Mouse (Mus musculus) gastrocnemius, adult 18-20 months (tissue): ENCODE results near the gene Mgat4d. TPM values are rescaled to one million over a fixed set of nuclear protein-coding genes. Genes with fewer than 3 reads are reported as not detected.
"Not testable (repeated sequence)": the region's sequence is repeated elsewhere in the genome, so short reads cannot be mapped to it uniquely, and the experiment has no call there.

Experiments
- DNase-seq: peaks from one replicate; pipeline ENCODE4 v3.0.0; 2021; ENCODE audit warnings: low spot score
- long read RNA-seq, 2 experiments: library from polyadenylated mRNA; stranded (forward); transcript quantifications; one replicate each; pipeline ENCODE4 v2.0.0; 2021
- total RNA-seq, 2 experiments: library from RNA; stranded (reverse); gene quantifications; 2 replicates each; pipeline ENCODE4 v1.2.3; 2021

Gene Mgat4d
- total RNA-seq = not detected
- long read RNA-seq, experiment 1 = 0 reads
- long read RNA-seq, experiment 2 = 0 reads

- DNase-seq = no peak
Measured at GRCm38 (mm10) chr8:83348263-83348662, at the start of gene Mgat4d. TSS of gene Mgat4d (plus strand) at chr8:83348471.

GRCm38 (mm10) chr8:83300135-83300534 is 48.1 kb upstream of the Mgat4d start:
- DNase-seq = no peak

DNA sequence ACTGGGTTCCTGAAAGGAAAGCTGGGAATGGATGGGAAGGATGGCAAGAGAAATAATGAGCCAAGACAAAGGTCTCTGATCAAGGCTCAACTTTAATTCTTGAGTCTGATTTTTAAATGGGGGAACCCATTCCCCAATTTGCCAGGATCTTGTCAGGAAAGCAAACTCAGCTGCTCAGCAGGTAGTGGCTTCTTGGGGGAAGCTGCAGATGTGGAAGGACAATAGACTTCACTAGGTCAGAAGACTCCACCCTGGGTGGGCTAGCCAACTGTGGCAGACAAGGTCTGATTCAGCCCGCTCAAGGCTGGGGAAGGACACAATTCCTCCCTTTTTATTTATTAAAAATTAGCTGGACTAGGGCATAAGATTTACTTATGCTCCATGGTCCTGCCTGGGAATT is 43.3 kb upstream of the Mgat4d start:
- no peak for DNase-seq

GRCm38 (mm10) chr8:83309836-83310235 is 38.4 kb upstream of the Mgat4d start:
- no peak for DNase-seq

DNA sequence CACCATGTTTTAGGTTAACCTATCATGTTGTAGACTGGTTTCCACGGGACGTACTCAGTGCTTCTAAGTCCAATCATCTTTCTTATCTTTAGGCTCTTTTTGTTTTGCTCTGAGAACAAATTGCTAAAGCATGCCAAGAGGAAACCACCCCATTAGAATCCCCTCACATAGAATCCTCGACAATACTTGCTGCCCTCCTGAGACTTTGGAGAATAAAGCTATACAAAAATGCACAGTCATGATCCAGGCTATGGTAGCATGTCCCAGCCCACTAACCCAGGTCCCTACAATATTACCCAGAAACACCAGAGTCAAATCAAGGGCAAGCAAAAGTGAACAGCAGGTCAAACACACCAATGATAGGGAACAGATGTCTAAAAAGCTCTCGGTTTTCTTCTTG is 33.2 kb upstream of the Mgat4d start:
- DNase-seq = not testable (repeated sequence)

DNA sequence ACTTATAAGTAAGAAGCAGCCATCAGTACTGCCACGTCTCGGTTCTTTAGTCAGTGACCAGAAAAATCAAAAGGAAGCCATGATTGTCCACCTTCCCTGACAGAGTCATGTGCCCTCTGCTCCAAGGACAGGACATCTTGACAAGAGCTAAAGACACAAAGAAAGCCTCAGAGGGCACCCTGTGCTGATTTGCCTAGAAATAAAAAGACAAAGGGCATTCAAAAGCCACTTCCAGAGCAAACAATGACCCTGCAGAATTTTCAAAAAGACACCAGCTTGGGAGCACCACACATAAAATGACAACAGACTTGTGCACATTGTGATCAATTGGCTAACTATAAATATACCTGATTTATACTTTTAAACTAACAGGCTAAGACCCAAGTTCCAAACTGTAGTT is 32.6 kb upstream of the Mgat4d start:
- DNase-seq = no peak

DNA sequence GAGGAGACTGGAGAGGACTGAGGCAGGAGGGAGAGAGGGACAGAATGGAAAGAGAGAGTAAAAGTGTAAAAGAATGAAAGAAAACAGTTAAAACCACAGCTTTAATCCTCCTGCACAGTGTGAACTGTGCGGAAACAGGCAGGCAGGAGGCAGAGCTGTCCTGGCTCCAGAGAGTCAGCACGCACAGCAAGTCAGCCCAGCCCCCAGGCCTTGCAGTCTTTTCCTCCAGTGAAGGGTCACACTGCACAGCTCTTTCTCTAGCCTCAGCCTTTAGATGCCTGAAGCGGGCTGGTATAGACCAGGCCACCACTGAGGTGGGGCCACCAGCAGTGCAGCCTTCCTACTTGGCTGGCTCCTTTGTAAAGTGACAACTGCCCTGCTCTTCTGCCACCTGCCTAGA is 27.7 kb upstream of the Mgat4d start:
- no peak for DNase-seq

- no peak for DNase-seq
Measured at GRCm38 (mm10) chr8:83322374-83322773, 25.9 kb upstream of the Mgat4d start.

- no peak for DNase-seq
Measured at GRCm38 (mm10) chr8:83323056-83323455, 25.2 kb upstream of the Mgat4d start.

- no peak for DNase-seq
Measured at GRCm38 (mm10) chr8:83327889-83328288, 20.4 kb upstream of the Mgat4d start.

GRCm38 (mm10) chr8:83331567-83331898 is 16.7 kb upstream of the Mgat4d start:
- DNase-seq = no peak

- peak; percentile 96 for DNase-seq
Measured at GRCm38 (mm10) chr8:83331899-83332697, 16.2 kb upstream of the Mgat4d start, which contains the start of gene Elmod2. TSS of gene Elmod2 (minus strand) at chr8:83332486.

- no peak for DNase-seq
Measured at GRCm38 (mm10) chr8:83332864-83333263, 15.4 kb upstream of the Mgat4d start.

DNA sequence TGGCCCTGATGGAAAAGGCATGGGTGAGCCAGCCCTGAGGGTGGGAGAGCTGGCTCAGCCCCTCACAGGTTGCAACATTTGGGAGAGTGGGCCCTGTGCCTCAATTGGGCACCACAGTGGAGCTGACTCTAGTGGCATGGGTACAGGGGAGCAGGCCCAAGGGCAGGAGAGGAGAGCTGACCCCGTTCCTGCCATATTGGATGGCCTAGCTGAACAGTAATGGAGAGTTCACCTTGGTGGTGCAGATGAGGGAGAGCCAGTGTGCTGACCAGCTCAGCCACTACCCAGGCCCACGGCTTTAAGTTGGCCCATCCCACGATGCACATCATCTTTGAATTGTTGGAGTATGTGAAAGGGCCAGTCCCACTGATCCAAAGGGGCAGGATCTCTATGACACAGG is 6.2 kb upstream of the Mgat4d start:
- DNase-seq = no peak

GRCm38 (mm10) chr8:83342693-83343092 is 5.6 kb upstream of the Mgat4d start:
- no peak for DNase-seq

GRCm38 (mm10) chr8:83351315-83351714 is 3.0 kb downstream of the Mgat4d start:
- DNase-seq = no peak

DNA sequence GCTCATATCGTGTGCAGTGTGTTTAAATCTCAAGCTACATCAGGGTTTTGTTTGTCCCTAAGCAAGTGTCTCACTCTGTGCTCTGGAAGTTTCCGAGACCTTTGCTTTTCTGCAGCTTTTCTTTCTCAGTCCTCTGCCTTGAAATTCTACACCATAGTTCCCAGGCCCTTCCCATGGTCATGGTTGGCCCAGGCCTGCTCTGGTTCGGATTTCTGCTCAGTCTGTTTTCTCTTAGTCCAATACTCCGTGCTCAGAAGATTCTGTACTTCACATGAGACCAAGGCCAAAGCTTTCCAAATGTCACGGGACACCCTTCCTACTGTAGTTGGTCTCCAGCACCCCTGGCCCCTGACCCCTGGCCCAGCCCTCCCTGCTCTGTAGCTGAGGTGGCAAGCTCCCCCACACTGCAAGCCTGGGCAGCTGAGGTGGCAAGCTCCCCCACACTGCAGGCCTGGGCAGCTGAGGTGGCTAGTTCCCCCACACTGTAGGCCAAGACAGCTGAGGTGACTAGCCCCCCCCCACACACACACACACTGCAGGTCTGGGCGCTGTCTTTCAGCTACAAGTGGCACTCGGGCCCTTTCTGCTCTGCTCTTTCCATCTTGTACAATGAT is 15.0 kb downstream of the Mgat4d start:
- DNase-seq = peak; percentile 3

DNA sequence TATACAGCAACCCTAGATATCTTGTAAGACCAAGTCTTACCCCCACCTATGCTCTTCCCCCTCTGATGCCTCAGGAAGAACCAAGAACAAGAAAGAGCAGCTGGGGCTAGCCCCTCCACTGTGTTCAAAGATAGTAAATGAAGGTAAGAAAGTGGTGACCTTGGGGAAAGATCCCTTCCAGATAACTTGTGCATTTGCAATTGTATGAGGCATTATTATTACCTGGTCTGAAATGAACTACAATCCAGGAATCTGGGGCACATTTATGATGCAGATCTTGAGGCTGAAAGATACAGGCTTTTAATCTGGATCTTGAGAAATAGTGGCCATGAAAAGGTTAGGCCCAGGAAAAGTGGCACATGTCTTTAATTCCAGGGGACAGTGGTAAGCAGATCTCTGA is 29.0 kb downstream of the Mgat4d start:
- no peak for DNase-seq

GRCm38 (mm10) chr8:83380141-83380540 is 31.9 kb downstream of the Mgat4d start:
- DNase-seq = no peak

DNA sequence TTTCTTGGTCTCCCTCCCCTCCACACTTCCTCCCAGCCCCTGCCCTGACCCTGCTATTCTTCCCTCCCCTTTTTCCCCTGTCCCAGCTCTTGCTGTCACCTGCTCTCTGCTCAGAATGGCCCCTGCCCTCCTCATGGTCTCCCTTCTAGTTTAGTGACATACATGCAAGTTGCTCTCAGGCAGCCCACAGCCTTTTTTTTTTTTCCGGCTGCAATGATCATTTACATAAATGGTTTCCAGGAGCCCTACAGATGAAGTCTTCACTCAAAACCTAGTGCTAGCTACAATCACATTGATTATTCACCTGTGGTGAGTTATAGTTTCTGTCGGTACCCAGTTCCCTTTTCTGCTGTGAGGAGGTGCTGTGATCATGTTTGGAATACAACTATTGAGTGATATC is 32.7 kb downstream of the Mgat4d start:
- no peak for DNase-seq

DNA sequence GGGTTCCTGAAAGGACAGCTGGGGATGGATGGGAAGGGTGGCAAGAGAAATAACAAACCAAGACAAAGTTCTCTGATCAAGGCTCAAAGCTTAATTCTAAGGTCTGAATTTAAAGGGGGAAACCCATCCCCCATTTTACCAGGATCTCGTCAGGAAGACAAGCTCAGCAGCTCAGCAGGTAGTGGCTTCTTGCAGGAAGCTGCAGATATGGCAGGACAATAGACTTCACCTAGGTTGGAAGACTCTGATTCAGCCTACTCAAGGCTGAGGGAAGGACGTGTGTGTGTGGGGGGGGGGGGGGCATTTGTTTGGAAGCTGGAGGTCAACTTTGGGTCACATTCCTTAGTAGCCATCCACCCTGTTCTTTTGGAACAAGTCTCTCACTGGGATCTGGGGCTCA is 34.6 kb downstream of the Mgat4d start:
- no peak for DNase-seq

GRCm38 (mm10) chr8:83389316-83390005 is 41.2 kb downstream of the Mgat4d start, which contains the start of gene Clgn:
TSS of gene Clgn (plus strand) at chr8:83389867.
- DNase-seq = no peak
